Mouse (Mus musculus) liver, embryonic 12.5 days (tissue): Measurements from ENCODE around the gene Capn2. TPM values are rescaled to one million over a fixed set of nuclear protein-coding genes. Genes with fewer than 3 reads are reported as not detected.

Experiments used
- ATAC-seq: fragments of 200-750 bp; cut with Nextera tagmentation; 2 replicates; pipeline ENCODE4 v1.8.0; 2017; ENCODE audit warnings: moderate number of reproducible peaks, mild to moderate bottlenecking, moderate library complexity
- H3K27ac ChIP-seq: fragments of 300-500 bp; sonication (generic); 2 replicates; pipeline ENCODE4 v1.5.1; 2016; ENCODE audit warnings: mild to moderate bottlenecking
- H3K27me3 ChIP-seq: fragments of 300-500 bp; sonication (generic); replicated peaks from 2 replicates; pipeline ENCODE4 v1.6.1; 2016; ENCODE audit warnings: mild to moderate bottlenecking, moderate library complexity
- H3K36me3 ChIP-seq: fragments of 300-500 bp; sonication (generic); 2 replicates; pipeline ENCODE4 v1.6.1; 2016; ENCODE audit warnings: mild to moderate bottlenecking, moderate library complexity
- H3K4me1 ChIP-seq: fragments of 300-500 bp; sonication (generic); 2 replicates; pipeline ENCODE4 v1.6.1; 2016
- H3K4me2 ChIP-seq: fragments of 300-500 bp; sonication (generic); 2 replicates; pipeline ENCODE4 v1.6.1; 2016; ENCODE audit warnings: mild to moderate bottlenecking, moderate library complexity
- H3K4me3 ChIP-seq: fragments of 300-500 bp; sonication (generic); 2 replicates; pipeline ENCODE4 v1.5.1; 2016; ENCODE audit warnings: mild to moderate bottlenecking, moderate library complexity
- H3K9ac ChIP-seq: fragments of 300-500 bp; sonication (generic); 2 replicates; pipeline ENCODE4 v1.6.1; 2016; ENCODE audit warnings: mild to moderate bottlenecking, moderate library complexity
- H3K9me3 ChIP-seq: fragments of 300-500 bp; sonication (generic); replicated peaks from 2 replicates; pipeline ENCODE4 v1.6.1; 2016; ENCODE audit warnings: mild to moderate bottlenecking, moderate library complexity
- WGBS: fragments of 180-500 bp; shearing (Covaris S2); methylation state at CpG from one replicate; pipeline ENCODE4 v1.1.7; 2016; ENCODE audit not compliant: insufficient replicate concordance; 5-methylcytosine and 5-hydroxymethylcytosine counted together
- polyA plus RNA-seq: library from polyadenylated mRNA; unstranded; fragments of >200 nt; fragmentation: Nextera tagmentation; extraction: Ambion mirVana; gene quantifications from 2 replicates; pipeline ENCODE4 v1.2.1, GENCODE M21; 2016

Capn2 gene
- polyA plus RNA-seq, 1 experiment from 2014 or later: 36.6 TPM

GRCm38 (mm10) chr1:182496685-182497084 is 20.7 kb downstream of the Capn2 start:
- peaks cover 5% of the 10 kb centered on the region for H3K36me3 ChIP-seq
- 58% methylated on average over 6 of the region's 6 CpGs for WGBS
- no peak for ATAC-seq
- no peak overlapping the region for H3K9ac ChIP-seq
- H3K4me2 ChIP-seq: no peak overlapping the region
- H3K4me1 ChIP-seq: peaks cover 48% of the 10 kb centered on the region
- H3K9me3 ChIP-seq: no peaks in the 10 kb centered on the region
- H3K27ac ChIP-seq: no peak overlapping the region
- H3K4me3 ChIP-seq: no peak overlapping the region
- no peaks in the 10 kb centered on the region for H3K27me3 ChIP-seq

- H3K27ac ChIP-seq: no peak overlapping the region
- H3K4me3 ChIP-seq: no peak overlapping the region
- H3K27me3 ChIP-seq: no peaks in the 10 kb centered on the region
- H3K9me3 ChIP-seq: no peaks in the 10 kb centered on the region
- peaks cover 43% of the 10 kb centered on the region for H3K4me1 ChIP-seq
- H3K36me3 ChIP-seq: peaks cover 6% of the 10 kb centered on the region
- H3K4me2 ChIP-seq: no peak overlapping the region
- no peak for ATAC-seq
- 64% methylated on average over 17 of the region's 17 CpGs for WGBS
- H3K9ac ChIP-seq: no peak overlapping the region
These were observed 22.9 kb downstream of the Capn2 start for GRCm38 (mm10) chr1:182494285-182495145.

- no peaks in the 10 kb centered on the region for H3K9me3 ChIP-seq
- H3K27ac ChIP-seq: no peak overlapping the region
- peaks cover 19% of the 10 kb centered on the region for H3K36me3 ChIP-seq
- ATAC-seq: no peak
- no peak overlapping the region for H3K4me2 ChIP-seq
- no peaks in the 10 kb centered on the region for H3K27me3 ChIP-seq
- peaks cover 22% of the 10 kb centered on the region for H3K4me1 ChIP-seq
- 68% methylated on average over 6 of the region's 6 CpGs for WGBS
- no peak overlapping the region for H3K4me3 ChIP-seq
- no peak overlapping the region for H3K9ac ChIP-seq
These were observed 25.6 kb downstream of the Capn2 start for GRCm38 (mm10) chr1:182491839-182492238.

GRCm38 (mm10) chr1:182490568-182490967 is 26.8 kb downstream of the Capn2 start:
- Histone ChIP-seq H3K4me1 (peaks cover 21% of the 10 kb centered on the region), H3K36me3 (peaks cover 30% of the 10 kb centered on the region), H3K9ac (no peak overlapping the region), H3K4me2 (no peak overlapping the region), H3K4me3 (no peak overlapping the region), H3K27ac (no peak overlapping the region), H3K9me3 (no peaks in the 10 kb centered on the region), H3K27me3 (no peaks in the 10 kb centered on the region)
- WGBS: 70% methylated on average over 7 of the region's 7 CpGs
- ATAC-seq: no peak

GRCm38 (mm10) chr1:182489803-182490452 is 27.5 kb downstream of the Capn2 start:
- Histone ChIP-seq H3K27me3 (no peaks in the 10 kb centered on the region), H3K27ac (no peak overlapping the region), H3K4me2 (peak overlapping the region; percentile 53), H3K4me1 (peaks cover 17% of the 10 kb centered on the region), H3K9me3 (no peaks in the 10 kb centered on the region), H3K4me3 (0 out of 2 replicates have a peak overlapping the region, but pooled peaks have one; percentile 5), H3K36me3 (peaks cover 36% of the 10 kb centered on the region), H3K9ac (no peak overlapping the region)
- 9% methylated on average over 21 of the region's 21 CpGs for WGBS
- peak; percentile 84 for ATAC-seq

GRCm38 (mm10) chr1:182488503-182488902 is 28.9 kb downstream of the Capn2 start:
- H3K9ac ChIP-seq: no peak overlapping the region
- H3K27ac ChIP-seq: no peak overlapping the region
- peaks cover 44% of the 10 kb centered on the region for H3K36me3 ChIP-seq
- no peak for ATAC-seq
- 81% methylated on average over 10 of the region's 10 CpGs for WGBS
- H3K27me3 ChIP-seq: no peaks in the 10 kb centered on the region
- H3K4me3 ChIP-seq: no peak overlapping the region
- H3K4me2 ChIP-seq: no peak overlapping the region
- peaks cover 10% of the 10 kb centered on the region for H3K4me1 ChIP-seq
- no peaks in the 10 kb centered on the region for H3K9me3 ChIP-seq

GRCm38 (mm10) chr1:182483910-182484274 is 33.5 kb downstream of the Capn2 start:
- Histone ChIP-seq H3K9ac (no peak overlapping the region), H3K4me1 (peaks cover 8% of the 10 kb centered on the region; the same call in 1 of the 2 replicates), H3K36me3 (peaks cover 52% of the 10 kb centered on the region), H3K4me3 (no peak overlapping the region), H3K4me2 (no peak overlapping the region), H3K9me3 (no peaks in the 10 kb centered on the region), H3K27me3 (no peaks in the 10 kb centered on the region), H3K27ac (no peak overlapping the region)
- WGBS: 79% methylated on average over 12 of the region's 12 CpGs
- no peak for ATAC-seq

- H3K4me2 ChIP-seq: no peak overlapping the region
- 81% methylated on average over 14 of the region's 14 CpGs for WGBS
- no peak overlapping the region for H3K4me3 ChIP-seq
- H3K4me1 ChIP-seq: peaks cover 8% of the 10 kb centered on the region; the same call in 1 of the 2 replicates
- no peaks in the 10 kb centered on the region for H3K9me3 ChIP-seq
- no peaks in the 10 kb centered on the region for H3K27me3 ChIP-seq
- H3K36me3 ChIP-seq: peaks cover 46% of the 10 kb centered on the region
- H3K27ac ChIP-seq: no peak overlapping the region
- ATAC-seq: no peak
- 0 out of 2 replicates have a peak overlapping the region, but pooled peaks have one; percentile 2 for H3K9ac ChIP-seq
These were observed 34.2 kb downstream of the Capn2 start for GRCm38 (mm10) chr1:182482991-182483909.

- no peak for ATAC-seq
- Histone ChIP-seq H3K4me1 (peaks cover 8% of the 10 kb centered on the region; the same call in 1 of the 2 replicates), H3K9ac (no peak overlapping the region), H3K4me3 (no peak overlapping the region), H3K36me3 (peaks cover 53% of the 10 kb centered on the region), H3K27ac (no peak overlapping the region), H3K9me3 (no peaks in the 10 kb centered on the region), H3K27me3 (no peaks in the 10 kb centered on the region), H3K4me2 (no peak overlapping the region)
- WGBS: 66% methylated on average over 10 of the region's 10 CpGs
These were observed 35.6 kb downstream of the Capn2 start for GRCm38 (mm10) chr1:182481646-182482295.

GRCm38 (mm10) chr1:182481138-182481537 is 36.3 kb downstream of the Capn2 start:
- H3K27me3 ChIP-seq: no peaks in the 10 kb centered on the region
- H3K4me3 ChIP-seq: no peak overlapping the region
- no peak overlapping the region for H3K27ac ChIP-seq
- H3K4me2 ChIP-seq: no peak overlapping the region
- WGBS: 83% methylated on average over 7 of the region's 7 CpGs
- H3K9me3 ChIP-seq: no peaks in the 10 kb centered on the region
- peaks cover 49% of the 10 kb centered on the region for H3K36me3 ChIP-seq
- H3K4me1 ChIP-seq: peaks cover 8% of the 10 kb centered on the region; the same call in 1 of the 2 replicates
- no peak overlapping the region for H3K9ac ChIP-seq
- ATAC-seq: no peak

- Histone ChIP-seq H3K27me3 (no peaks in the 10 kb centered on the region), H3K9ac (no peak overlapping the region), H3K36me3 (peaks cover 45% of the 10 kb centered on the region), H3K9me3 (no peaks in the 10 kb centered on the region), H3K4me2 (no peak overlapping the region), H3K27ac (peak overlapping the region; percentile 73), H3K4me1 (peaks cover 8% of the 10 kb centered on the region; the same call in 1 of the 2 replicates), H3K4me3 (no peak overlapping the region)
- WGBS: 57% methylated on average over 4 of the region's 4 CpGs
- peak; percentile 50 for ATAC-seq
These were observed 38.5 kb downstream of the Capn2 start for GRCm38 (mm10) chr1:182478935-182479334.
